Mouse (Mus musculus) adrenal gland, adult (tissue): ENCODE data around the gene Zfp598.
A peak's percentile ranks its signal among the peaks of the same experiment; 100 is the strongest.
"Not testable (repeated sequence)": the region's sequence is repeated elsewhere in the genome, so short reads cannot be mapped to it uniquely, and the experiment has no call there.

Experiments
- DNase-seq, 2 experiments: peaks; one replicate each; pipeline ENCODE4 v3.0.0; 2022 to 2023; ENCODE audit warnings: low spot score in 1 of 2; ENCODE audit not compliant: inconsistent age in 2 of 2

Zfp598 gene

DNA sequence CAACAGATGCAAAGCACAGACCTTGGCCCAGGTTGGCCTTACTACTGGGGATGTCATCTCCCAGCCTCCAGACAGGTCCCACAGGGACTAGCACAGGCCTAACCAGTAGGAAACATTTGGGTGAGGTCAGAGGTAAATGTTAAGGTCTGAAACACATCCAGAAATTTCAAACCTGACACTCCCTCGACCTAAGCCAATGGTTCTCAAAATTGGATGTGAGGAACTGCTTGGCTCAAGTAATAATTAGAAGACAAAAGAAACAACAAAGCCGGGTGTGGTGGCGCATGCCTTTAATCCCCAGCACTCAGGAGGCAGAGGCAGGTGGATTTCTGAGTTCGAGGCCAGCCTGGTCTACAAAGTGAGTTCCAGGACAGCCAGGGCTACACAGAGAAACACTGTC is 23.1 kb upstream of the Zfp598 start:
- DNase-seq = no peak

DNA sequence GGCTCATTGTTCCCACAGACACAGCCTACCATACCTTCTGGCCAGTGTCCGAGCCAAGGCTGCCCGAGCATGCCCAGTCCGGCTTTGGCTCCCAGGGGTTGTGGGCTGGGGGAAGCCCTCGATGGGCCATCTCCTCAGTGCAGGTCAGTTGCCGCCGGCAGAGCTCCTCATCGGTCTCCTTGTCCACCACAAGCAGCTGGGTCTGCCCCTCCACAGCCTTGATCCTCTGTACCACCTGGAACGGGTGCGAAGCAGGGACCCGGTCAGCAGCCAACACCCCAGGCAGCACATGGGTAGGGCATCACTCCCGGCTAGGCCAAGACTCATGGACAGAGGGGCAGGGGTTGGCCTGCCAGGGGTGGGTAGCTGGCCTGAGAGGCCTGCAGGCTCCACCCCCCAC is 22.0 kb upstream of the Zfp598 start:
- peak in 1 of 2 experiments; percentile 46 for DNase-seq

DNA sequence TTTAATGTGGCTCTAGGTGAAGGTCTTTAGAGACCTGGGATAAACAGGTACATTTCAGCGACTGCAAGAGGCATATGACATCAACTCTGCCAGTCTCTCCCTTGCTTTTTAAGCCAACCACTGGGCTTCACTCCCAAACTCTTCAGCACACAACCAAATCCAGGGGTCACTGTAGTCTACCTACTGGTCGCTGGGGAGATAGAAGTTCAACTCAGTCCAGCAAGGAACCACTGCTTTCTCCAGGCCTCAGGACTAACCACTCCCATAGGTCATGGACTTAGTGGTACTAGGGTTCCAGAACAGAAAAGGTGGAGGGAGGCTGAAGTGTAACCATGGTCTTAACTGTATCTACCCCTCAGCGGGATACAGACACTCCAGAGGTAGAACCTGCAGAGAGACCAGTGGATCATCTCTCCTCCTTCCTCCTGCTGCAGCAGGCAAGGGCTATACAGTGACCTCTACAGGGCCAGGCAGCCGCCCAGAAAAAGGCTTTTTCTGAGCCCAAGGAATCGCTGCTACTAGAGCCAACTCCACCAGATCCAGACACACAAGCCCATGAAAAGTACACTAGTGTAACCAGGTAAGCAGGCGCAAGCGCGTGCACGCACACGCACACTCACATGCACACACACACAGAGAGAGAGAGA is 20.6 kb upstream of the Zfp598 start:
- DNase-seq = peak in 1 of 2 experiments; percentile 36

DNA sequence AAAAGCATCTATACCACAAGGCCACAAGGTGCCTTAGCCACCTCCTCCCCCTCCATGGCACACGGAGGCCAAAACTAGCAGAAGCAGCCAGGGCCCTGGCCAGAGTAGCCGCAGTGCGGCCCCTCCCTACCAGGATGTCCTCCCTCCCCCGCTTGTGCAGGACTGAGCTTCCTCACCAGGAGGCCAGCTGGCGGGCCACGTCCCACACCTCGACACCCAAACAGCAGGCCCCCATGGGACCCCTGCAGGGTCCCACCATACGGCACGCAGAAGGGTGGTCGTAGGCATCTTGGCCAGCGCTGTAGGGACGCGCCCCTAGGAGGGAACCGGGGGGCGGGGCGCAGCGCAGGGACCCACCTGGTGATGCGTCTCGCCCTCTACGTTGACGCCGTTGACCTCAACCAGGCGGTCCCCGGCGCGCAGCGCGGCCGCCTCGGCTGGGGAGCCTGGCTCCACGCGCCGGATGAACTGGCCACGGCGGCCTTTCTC is 19.9 kb upstream of the Zfp598 start:
- peak; percentile 64 to 75 for DNase-seq

DNA sequence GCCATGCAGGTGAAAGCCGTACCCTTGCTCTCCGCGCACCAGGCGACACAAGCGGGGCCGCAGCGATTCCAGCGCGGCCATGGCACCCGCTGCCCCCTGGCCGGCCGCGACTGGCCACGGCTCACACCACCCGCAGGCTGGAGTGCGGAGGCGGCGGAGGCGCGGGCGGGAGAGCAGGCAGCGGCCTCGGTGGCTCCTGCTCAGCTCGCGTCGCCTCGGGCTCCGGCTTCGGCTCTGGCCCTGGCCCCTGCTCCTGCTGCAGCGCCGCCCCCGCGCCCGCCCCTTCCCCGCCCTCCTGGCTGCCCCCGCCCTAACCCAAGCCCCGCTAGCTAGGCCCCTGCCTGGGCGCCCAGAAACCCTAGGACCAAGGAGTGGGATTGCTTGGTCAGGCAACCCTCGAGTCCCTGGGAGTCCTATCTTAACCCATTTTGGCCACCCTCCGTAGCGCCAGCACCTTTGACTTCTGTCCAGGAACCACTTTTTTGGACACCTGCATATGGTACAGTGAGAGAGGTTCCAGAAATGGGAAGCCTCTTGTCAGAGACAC is 19.3 kb upstream of the Zfp598 start, which contains the start of gene Slc9a3r2:
Gene Slc9a3r2, minus strand, starts transcription at position 258 of the 547 bp plus-strand sequence.
- peak; percentile 73 to 88 for DNase-seq

GRCm38 (mm10) chr17:24650766-24651165 is 18.7 kb upstream of the Zfp598 start:
- no peak for DNase-seq

DNA sequence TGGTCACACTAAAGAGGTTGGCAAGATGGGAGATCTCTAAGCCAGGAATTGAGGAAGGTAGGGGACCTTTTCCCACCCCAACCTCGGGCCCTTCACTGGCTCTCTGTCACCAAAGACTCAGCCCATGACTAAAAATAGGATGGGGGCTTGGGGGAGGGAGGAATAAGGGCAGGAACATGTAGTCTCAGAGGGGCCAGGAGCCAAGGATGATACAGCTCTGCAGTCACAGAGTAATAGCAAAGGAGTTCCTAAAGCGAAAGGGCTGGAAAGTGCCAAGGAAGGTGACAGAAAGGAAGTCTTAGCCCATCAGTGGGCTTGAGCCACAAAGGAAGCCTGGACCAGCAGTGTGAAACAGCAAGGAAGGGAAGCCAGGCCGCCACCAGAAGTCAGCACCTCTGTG is 17.7 kb upstream of the Zfp598 start:
- DNase-seq = peak in 1 of 2 experiments; percentile 29

DNA sequence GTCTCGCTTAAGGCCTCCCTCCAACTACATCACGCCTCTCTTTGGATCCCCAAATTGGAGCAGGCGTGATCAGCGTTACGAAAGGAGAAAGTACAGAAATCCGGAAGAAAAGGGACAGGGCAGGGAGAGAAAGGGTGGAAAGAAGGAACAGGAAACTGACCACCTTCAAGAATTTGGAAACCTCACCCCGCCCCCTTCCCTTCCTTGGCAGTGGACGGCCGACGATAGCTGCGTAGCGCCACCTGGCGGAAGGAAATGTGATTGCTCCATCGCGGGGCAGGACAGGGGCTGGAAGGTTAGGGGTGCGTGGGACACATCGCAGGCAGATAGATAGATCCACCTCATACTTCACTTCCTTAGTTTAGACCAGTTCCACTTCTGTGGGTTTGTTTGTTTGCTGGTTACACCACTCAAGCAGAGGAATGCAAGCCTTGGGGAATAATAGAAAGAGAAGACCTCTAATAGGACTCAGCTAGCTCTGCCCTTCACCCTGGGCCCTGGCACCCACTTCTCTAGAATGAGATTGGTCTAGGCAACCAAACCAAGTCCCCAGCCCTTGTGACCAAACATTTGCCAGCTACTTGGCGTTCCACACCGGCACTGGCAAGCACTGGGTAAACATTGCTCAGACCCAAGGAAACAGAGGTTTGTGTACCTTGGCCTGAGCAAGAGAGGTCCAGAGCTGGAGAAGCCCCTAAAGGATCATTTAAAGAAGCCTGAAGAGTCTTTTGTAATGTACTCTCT is 15.3 kb upstream of the Zfp598 start:
- DNase-seq = peak; percentile 70 to 90

- DNase-seq = no peak
Observed at GRCm38 (mm10) chr17:24654969-24655368, 14.5 kb upstream of the Zfp598 start.

DNA sequence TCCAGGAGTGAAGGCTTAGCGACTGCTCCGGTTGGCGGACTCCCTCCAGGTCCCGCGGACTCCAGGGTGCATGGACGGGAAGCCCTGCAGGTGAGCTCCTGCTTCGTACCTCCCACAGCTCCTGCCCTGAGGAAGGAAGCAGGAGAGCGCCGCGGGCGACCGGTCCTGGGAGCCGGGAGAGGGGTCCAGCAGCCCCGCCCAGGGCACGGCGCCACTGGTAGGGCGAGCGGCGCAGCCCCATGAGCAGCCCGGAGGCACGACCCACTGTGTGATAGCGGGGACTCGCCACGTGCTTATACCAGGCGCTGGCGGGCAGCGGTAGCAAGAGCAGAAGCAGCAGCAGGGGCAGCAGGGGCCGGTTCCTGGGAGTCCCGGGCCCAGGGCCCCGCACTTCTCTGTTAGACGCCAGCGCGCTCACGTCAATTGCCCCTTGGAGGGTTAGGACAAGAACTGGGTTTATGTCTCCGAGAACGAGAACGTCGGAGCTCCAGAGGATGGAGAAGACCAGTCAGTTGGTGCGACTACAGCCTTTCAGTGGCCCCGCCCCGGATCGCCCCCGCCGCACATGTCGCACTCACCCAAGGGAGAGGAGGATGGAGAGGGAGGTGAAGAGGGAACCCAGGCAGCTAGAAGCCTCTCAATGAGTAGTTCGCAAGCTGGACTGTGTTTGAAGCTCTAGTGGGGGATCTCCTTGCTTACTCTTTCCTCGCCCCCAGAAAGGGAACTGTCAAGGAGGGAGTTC is 11.3 kb upstream of the Zfp598 start, which contains the start of gene Npw:
Gene Npw, minus strand, starts transcription at position 441 of the 742 bp plus-strand sequence.
- DNase-seq = peak in 1 of 2 experiments; percentile 54

GRCm38 (mm10) chr17:24667011-24667410 is 2.5 kb upstream of the Zfp598 start:
- DNase-seq = not testable (repeated sequence)

GRCm38 (mm10) chr17:24667416-24667815 is 2.1 kb upstream of the Zfp598 start:
- DNase-seq = peak; percentile 65 to 86

DNA sequence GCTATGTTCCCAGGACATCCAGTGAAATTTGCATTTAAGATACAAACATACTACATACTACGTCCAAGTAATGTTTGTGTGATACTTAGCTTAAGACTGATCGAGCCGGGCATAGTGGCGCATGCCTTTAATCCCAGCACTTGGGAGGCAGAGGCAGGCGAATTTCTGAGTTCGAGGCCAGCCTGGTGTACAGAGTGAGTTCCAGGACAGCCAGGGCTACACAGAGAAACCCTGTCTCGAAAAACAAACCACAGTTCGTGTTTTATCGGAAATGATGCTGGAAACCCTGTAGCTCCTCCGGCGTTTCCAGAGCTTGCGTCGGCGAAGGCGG is 308 bp upstream of the Zfp598 start:
- not testable (repeated sequence) for DNase-seq

- DNase-seq = peak in 1 of 2 experiments; percentile 63
Observed at GRCm38 (mm10) chr17:24670246-24670844, 858 bp downstream of the Zfp598 start.

DNA sequence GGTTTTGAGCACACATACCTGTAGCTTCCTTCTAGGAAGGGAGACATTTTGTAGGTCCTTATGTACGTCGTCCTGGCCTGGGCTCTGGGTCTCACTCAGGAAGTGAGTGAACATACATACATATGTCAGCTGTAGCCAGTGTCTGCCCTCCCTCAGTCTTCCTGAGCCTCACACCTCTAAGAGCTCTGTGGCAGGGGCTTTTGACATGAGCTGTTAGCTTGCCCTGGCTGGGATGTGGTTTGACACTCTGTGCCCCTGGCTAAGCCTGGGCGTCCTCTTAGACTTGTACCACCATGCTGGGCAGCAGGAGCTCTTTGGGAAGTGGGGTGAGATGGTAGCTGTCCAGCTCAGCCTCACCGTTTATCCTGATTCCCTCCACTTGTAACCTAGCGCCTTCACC is 1.9 kb downstream of the Zfp598 start:
- no peak for DNase-seq

- peak; percentile 76 to 90 for DNase-seq
Observed at GRCm38 (mm10) chr17:24672141-24672540, 2.7 kb downstream of the Zfp598 start.

DNA sequence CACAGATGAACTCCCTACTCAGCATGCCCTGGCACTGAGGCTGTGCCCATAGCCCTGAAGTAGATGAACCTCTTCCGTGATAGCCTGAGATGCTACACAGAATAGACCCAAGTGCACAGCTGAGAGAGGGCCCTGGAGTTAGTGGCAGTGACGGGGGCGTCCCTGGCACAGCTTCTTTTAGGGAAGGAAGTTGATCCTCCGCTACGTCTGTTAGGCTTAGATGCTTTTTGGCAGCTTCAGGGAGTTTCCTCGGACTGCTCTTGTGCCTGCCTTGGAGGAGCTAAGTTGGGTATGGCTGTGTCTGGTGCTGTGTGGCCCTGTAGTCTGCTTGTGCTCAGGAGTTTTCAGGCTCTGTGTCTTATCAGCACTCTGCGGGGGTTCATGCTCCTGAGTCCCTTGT is 4.8 kb downstream of the Zfp598 start:
- no peak for DNase-seq

GRCm38 (mm10) chr17:24676187-24676586 is 6.7 kb downstream of the Zfp598 start:
- peak in 1 of 2 experiments; percentile 79 for DNase-seq

GRCm38 (mm10) chr17:24676877-24677276 is 7.4 kb downstream of the Zfp598 start:
- no peak for DNase-seq

GRCm38 (mm10) chr17:24677500-24678080 is 8.1 kb downstream of the Zfp598 start:
- no peak for DNase-seq
